Mouse (Mus musculus) cerebellum, adult 9-11 months (tissue): ENCODE results near the gene BC052040.

ENCODE experiments used
- DNase-seq: peaks from one replicate; pipeline ENCODE4 v3.0.0; 2022

Gene BC052040

DNA sequence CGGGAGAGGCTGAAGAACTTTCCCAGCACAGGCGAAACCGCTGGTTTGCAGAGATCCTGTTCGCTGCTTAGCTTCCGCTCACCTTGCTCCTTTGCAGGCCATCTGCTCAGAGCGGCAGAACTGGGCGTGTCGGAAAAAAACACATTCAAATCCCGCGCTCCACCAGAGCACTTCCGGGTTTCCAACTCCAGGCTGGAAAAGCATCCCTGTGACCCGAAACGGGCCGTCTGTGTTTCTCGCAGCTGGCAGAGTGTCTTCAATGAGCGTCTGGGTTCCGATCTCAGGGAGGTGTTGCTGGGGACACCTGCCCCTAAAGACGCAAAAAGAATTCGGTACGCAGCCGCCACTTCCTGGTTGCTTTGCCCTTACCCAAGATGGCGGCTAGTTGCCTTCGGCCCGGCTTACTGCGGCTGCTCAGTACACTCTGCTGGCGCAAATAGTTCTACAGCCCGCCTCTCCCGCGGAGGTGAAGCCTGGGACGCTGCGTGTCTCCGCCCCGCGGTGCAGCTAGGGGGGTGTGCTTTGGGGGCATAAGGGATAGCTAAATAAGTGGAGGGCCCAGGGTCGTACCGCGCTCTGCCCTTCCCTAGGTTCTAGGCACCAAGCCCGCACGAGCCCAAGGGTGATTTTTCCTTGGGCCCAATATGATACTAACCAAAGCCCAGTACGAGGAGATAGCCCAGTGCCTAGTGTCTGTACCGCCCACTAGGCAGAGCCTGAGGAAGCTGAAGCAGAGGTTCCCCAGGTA lies at the start of gene BC052040:
Gene BC052040 (plus strand): TSS at position 476 of the 748 bp plus-strand sequence.
- peak; percentile 89 for DNase-seq

DNA sequence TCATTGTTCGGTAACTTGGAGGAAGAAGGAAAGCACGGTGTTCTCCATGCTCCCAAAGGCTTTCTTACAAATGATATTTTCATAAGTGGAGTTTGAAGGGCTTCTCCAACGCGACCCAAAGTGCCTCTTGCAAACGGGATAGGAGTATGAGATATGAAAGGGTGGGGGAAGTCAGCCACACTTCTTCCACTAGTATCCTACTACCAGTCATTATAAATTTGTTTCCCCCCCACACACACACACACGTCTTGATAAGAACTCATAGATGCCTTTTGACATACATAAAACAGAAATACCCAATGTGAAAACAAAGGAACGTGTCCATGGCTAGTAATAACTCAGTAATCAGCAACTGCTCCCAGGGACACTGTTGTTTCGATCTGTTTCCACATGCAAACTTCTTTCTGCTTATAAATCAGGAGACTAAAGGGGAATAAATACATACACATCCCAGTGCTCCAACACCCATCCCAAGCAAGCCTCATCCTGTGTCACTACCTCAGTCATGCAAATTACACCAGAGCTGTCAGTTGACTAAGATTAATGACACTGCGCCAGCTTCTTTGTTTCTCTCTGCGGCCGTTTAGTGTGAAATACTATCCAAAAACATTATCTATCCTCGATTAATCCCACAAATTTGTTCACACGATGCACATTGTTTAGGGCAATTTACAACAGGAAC lies 43.4 kb upstream of the BC052040 start:
- DNase-seq: no peak

GRCm38 (mm10) chr2:115538691-115539283 lies 42.7 kb upstream of the BC052040 start:
- no peak for DNase-seq

GRCm38 (mm10) chr2:115539731-115540130 lies 41.8 kb upstream of the BC052040 start:
- DNase-seq: no peak

DNA sequence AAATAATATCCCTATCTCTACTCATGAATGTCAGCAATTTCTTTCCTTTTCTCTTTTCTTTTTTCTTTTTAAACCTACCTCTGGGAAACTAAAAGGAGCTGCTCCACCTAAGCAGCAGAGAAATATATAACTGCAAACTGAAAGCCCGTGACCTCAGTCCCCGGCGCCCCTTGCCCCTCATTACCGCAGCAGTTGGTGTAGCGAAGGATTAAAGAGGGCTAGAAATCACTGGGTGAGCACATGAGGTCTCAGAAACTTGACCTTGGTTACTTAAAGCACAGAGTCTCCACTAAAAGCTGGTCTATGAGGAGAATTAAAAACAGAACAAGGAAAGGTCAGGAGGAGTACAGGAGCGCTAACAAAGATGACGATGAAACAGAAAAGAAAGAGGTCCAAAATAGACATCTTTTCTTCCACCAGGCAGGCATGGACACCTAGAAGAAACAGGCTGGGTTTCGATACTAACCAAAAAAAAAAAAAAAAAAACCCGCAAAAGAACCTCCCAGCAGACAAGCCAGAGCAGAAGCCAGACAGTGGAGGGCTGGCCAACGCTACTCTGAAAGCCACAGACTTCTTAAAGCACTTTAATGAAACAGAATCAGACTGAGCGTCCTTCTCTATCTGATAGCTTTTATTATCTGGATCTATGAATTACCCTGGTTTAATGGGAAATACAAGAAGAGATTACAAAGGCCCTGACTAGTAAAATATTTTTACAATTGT lies 39.0 kb upstream of the BC052040 start:
- no peak for DNase-seq

GRCm38 (mm10) chr2:115543212-115543611 lies 38.3 kb upstream of the BC052040 start:
- no peak for DNase-seq

- DNase-seq: no peak
Measured at GRCm38 (mm10) chr2:115551901-115552300, 29.6 kb upstream of the BC052040 start.

GRCm38 (mm10) chr2:115562155-115562827 lies 19.2 kb upstream of the BC052040 start:
- DNase-seq: no peak

DNA sequence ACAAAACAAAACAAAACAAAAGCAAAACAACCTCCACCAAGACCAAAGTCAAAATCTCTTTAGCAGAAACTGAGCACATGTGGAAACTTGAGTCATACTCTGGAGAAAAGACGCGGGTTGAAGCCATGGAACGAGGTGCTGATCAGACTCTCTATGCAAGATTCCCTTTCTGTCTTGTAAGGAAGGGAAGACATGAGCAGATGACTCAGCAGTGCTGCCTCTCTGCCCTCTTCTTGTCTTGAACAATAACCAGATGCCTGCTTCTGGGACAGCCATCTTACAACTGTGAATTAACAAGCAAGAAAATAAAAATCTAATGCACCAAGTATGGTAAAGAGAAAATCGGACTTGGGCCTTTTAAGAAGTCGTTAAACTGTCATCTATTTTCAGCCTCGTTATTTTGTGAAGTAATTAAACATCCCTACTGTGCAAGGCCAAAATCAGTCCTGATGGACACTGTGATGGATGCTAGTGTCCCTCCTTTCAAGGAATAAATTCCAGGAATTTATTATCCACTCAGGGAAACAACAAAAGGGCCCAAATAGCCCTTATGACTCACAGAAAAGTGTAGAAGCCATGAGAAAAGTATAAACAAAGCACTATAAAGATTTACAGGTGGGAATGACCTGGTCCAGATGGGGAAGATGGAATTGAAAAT lies 18.0 kb upstream of the BC052040 start:
- no peak for DNase-seq

GRCm38 (mm10) chr2:115571996-115572395 lies 9.5 kb upstream of the BC052040 start:
- no peak for DNase-seq

DNA sequence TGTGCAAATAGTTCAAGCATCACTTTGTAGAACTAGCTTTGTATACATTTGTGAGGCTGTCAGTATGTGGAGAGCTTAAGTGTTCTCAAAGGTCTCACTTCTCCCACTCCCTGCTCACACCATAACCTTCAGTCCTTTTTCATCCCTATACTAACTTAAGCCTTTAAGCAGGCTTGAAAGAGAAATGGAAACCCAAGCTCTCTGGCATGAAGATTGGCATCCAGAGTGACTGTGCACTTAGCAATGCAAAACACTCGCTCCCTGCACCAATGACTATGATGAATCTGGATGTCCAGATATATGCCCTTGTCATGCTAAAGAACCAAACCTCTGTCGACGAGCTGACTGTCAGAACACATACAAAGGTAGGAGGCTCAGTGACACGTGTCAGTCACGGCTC lies 6.7 kb upstream of the BC052040 start:
- no peak for DNase-seq

DNA sequence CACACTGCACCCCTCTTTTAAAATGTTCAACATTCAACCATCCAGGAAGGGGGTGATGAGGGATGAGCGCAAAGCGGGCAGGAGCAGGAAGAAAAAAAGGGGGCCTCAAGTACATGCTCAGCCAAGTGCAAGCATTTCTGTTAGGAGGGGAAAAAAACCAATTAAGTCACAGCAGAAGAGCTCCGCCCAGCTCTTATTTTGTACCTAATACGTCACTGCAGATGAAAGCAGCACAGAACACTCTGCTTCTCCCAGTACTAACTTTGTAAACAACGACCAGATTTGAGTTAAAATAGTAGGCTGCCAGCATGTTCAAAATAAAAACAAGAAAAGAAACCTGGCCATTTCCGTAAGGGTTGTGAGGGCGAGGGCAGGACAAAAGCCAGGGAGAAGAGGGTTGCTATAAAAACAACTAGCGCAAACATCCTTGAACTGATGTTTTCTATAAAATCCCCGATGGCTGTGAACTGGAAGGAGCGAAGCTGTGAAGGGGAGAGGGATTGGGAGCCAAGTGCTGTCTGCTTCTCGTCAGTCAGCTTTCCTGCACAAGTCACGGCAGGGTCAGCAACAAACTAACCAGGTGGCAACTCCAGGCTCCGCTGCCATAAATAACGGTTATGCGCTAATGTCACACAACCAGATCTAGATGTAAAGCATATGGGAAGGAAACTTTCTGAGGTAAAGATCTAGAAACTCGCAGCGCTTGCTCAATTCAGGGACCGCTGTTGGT lies 2.2 kb upstream of the BC052040 start:
- DNase-seq: no peak

GRCm38 (mm10) chr2:115579976-115580375 lies 1.5 kb upstream of the BC052040 start:
- DNase-seq: no peak

GRCm38 (mm10) chr2:115581989-115582608 lies 583 bp downstream of the BC052040 start:
- peak; percentile 42 for DNase-seq

GRCm38 (mm10) chr2:115583776-115584175 lies 2.3 kb downstream of the BC052040 start:
- no peak for DNase-seq

- no peak for DNase-seq
Measured at GRCm38 (mm10) chr2:115590602-115591001, 9.1 kb downstream of the BC052040 start.

DNA sequence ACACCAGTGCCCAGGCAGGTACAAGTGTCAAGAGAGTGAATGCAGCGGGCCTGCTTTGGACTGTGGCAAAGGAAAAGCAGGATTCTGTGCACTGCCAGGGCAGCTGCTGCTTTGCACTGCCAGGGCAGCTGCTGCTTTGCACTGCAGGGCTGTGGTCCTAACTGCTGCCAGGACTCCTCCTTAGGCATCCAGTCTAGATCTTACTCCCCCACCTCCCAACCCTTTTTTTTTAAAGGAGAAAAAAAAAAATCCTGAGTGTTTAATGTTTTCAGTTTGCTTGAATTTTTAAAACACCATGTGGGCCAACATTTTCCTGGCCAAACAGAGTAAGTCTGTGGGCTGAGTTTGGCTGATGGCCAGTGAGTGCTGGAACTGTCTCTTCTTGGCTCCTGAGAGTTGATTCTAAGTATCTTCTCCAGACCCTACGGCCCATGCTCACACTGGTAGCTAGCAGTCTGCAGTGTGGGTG lies 11.2 kb downstream of the BC052040 start:
- DNase-seq: peak; percentile 22

GRCm38 (mm10) chr2:115597017-115597416 lies 15.5 kb downstream of the BC052040 start:
- no peak for DNase-seq

DNA sequence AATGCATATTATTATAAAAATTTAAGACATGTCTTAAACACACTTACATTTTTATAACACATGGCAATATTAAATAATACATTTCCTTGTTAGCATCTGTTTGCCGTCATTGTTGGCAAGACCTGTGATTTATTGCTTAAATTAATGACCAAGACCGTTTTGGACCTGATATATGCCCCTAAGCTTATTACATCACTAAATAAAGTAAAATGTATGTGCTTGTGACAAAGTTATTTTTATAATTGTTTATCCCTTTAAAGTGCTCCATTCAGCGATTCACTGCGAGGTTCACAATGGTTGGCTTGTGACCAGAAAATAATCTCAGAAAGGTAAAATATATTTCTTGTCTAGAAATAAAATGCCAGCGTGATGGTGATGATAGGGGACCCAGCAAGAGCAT lies 16.8 kb downstream of the BC052040 start:
- DNase-seq: no peak

- no peak for DNase-seq
Measured at GRCm38 (mm10) chr2:115600724-115601123, 19.2 kb downstream of the BC052040 start.

DNA sequence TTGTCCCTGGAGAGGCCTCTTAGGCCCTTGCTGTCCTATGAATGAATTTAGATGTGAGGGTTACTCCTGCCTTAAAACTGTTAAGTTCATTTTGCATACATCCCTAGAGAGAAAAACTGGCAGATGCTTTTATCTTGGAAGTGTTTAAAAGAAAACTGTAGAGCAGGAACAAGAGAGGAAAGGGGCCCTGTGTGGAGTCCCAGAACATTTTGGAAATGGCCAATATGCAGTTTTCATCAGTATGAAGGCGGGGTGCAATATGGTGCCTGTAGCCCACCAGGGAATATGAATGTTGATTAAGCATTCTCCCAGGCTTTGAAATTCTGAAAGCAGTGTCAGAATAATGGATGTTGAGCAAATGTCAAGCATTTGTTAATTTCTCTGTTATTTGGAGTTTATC lies 19.8 kb downstream of the BC052040 start:
- no peak for DNase-seq
